Mouse (Mus musculus): Measurements from ENCODE around the gene Mettl26.

Mettl26 gene

DNA sequence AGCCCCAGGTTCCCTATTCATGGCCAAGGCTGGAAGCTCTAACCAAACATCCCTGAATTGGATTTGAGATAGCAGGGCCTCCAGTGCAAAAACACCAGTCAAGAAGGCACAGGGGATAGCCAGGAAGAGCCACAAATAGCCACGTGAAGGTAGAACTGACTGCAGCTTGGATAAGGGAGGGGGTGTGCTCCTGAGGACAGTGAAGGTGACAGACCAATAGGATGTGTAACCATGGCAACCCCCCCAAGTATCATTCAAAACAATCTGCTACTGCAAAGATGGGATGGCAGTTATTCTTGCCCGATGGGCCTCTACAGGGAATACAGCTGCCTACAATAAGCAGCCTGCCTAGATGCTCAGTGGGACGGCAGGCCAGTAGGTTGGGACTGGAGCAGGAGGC lies 37.3 kb upstream of the Mettl26 start:
- no peak for DNase-seq (ENCODE audit: low spot score)

DNA sequence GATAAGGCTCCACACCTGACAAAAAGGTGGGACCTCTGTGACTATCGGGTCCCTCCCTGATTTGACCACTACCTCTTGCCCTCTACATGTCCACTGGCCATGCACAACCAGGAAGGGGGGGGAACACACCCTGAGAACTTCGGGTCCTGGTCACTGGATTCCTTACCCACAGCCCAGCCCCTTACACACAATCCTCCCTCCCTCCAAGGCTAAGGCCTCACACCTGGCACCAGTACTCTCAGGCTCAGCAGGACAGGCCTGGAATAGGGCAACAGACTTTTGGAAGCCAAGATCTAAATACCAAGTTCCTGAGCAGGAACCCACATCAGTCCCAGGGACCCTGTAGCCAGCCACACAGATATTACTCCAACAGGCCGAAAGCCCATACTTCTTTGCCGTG lies 36.0 kb upstream of the Mettl26 start:
- no peak for DNase-seq (ENCODE audit: low spot score)

DNA sequence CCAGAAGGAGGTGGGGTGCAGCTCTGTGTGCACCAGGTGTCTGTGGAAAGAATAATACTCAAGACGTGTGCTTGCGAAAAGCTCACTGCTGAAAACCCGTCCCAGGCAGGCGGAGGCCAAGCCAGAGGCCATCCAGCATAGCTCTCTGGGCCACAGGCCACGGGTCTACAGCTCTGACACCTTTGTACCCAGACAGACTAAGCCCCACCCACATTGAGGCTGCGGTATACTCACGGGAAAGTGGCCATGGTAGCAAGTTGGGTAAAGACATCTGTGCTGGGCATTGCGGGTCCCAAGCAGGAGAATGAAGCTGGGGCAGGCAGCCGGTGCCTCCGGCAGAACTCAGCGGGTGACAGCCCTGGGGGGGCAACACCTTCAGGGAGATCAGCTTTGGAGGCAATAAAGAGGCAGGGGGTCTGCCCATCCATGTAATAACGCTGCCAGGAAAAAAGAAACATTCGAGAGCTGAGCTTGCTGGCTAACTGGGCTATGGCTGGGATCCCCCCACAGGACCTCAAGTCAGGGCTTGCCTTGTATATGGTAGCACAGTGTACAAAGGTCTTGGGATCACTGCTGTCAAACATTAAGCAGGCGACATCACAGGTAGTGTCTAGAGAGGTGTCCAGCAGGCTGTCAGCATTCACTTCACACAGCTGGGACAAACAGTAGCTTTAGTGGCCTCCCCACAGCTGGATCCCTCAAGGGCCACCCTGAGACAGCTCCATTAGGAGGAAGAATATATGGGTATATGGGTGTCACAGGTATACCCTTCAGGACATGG lies 35.2 kb upstream of the Mettl26 start:
- DNase-seq (ENCODE audit: low spot score) = no peak

DNA sequence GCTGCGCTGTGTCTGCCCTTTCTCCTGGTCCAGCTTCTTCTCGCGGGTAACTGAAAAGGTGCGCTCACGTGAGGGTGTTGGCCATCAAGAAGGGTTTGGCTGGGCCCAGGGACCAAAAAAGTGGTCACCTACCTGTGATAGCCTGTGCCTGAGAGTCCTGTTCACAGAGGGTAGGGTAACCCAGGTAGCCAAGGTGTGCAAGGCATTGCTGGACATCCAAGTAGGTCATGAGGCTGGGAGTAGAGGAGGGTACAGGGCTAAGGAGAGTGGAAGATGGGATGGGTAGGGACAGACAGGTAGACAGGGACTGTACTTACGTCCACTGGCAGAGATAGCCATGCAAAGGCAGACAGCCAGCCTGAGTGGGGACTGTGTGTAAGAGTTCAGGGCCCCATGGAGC lies 34.4 kb upstream of the Mettl26 start:
- no peak for DNase-seq (ENCODE audit: low spot score)

DNA sequence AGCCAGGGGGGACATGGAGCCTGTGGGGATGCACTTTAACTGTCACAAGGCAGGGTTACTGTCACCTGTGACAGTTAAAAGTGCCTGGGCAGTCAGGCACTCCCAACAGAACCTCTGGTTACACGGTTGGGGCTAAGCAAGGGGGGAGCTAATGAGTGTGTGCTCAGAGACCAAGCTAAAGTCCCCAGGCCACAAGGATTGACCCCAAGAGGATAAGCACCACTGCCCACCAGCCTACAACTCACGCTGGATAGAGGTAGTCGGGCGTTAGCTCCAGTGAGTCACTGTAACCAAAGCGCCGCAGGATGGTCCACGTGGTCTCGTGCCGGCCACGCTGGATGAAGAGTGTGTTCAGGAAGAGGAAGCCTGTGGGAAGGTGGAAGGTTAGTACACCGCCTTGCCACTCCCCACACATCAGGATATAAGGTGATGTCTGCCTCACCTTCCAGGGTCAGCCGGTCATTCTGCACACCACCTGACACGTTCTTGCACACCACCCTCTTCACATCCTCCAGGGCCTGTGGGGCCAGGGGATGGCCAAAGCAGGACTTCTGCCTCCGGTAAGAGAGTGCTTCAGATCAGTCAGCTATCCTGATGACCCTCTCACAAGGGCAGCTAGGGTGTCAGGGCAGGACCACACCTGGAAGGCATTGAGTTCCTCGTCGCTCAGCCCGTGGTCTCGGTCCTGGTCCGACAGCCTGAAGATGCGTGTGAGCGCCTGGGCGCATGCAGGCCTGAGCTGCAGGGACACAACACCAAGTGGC lies 33.6 kb upstream of the Mettl26 start, which contains the start of gene Gm20683:
TSS of gene Gm20683 (minus strand) at position 647 of the 764 bp plus-strand sequence.
- no peak for DNase-seq (ENCODE audit: low spot score)

DNA sequence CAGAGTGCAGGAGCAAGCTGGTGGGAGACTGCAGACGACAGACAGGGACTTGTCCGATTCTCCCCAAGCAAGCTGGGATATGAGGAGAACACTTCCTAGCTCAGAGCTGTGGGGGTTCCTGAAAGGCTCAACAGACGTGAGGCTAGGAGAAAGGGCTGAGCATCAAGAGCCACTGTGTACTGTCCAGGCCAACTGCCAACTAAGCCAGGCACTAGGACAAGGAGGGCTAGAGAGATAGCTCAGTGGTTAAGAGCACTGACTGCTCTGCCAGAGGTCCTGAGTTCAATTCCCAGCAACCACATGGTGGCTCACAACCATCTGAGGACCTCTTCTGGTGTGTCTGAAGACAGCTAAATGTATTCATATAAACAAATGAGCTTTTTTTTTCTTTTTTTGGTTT lies 32.4 kb upstream of the Mettl26 start:
- no peak for DNase-seq (ENCODE audit: low spot score)

DNA sequence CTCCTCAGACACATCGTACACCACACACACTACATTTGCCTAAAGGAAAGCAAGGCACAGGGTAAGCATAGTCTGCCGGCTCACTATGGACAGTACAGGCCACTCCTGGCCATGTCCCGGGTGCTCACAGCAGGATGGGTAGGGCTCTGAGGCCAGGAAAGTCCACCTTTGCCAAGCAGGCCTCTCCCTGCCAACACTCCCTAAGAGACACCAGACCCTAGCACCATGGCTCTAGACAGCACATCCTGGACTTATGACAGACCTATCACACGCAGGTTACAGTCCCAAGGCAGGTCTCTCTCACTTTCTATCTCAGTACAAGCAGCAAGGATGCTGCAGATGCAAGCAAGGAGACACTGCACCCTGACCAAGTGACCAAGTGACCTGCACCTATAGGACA lies 31.8 kb upstream of the Mettl26 start:
- no peak for DNase-seq (ENCODE audit: low spot score)

DNA sequence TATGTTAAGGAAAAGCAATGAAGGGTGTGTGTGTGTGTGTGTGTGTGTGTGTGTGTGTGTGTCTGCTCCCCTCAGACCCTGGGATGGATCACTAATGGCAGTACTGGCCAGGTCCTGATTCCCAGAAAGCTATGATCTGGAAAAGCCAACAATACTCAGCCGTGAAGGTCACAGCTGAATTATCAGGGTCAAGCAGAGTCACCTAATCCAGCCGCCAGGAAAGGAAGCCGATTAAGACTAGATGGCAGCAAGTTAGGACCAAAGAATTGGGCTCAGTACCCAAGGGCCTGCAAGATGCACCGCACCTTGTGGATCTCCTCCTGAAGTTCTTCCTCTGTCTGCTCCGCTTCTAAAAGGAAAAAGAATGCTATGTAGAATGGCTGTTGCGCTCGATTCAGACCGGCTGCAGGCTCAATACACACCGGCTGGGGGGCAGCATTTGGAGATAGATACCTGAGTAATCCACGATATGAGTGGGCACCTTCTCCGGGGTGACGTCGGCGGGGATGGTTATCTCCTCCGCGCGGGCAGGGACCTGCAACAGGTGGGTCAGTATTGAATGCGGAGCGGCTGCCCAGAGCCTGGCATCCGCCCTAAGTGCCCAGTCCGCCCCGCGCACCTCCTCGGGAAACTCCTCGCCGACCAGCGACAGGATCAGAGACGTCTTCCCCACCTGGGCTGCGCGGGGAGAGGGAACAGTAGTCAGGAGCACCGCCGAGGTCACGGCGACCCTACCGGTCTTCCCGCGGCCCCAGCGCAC lies 31.1 kb upstream of the Mettl26 start:
- no peak for DNase-seq (ENCODE audit: low spot score)

DNA sequence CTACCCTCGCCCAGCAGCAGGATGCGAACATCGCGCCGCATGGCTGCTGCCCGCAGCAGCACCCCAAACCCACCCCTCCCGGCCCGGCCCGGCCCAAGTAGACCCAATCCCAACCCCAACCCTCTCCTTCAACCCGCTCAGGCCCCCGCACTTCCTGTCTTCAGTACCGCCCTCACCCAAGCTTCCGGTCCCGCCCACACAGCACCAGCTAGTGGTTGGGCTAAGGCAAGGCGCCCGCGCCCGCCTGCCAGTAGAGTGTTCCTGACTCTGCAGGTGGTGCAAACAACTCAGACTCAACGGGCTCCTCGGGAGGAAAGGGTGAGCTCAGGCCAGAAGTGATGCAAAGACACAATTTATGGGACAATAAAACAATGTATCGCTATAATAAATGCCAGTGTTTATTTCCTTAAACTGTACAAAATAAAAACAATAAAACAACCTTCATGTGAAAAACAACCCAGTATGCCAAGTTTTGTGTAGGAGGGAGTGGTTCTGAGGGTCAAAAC lies 30.4 kb upstream of the Mettl26 start, which contains the start of gene Rhot2:
TSS of gene Rhot2 (minus strand) at position 456 of the 506 bp plus-strand sequence.
- DNase-seq (ENCODE audit: low spot score) = peak; percentile 86

DNA sequence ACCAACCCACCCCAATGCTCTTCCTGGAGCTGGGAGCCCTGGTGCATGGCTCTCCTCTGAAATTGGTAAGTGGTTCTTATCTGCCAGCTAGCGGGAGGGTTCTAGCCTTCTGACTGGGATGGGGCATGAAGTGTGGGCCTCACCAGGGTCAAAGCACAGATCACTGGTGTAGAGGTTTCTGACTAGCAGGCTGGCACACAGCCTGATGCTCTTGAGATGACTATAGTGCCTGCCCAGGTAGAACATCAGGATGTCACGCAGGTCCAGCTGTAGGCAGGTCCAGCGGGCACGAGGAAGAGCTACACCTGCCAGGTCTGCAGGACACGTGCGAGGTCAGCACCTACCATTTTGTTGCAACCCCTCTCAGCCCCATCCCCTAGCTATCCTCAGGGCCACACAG lies 14.6 kb upstream of the Mettl26 start:
- no peak for DNase-seq (ENCODE audit: low spot score)

DNA sequence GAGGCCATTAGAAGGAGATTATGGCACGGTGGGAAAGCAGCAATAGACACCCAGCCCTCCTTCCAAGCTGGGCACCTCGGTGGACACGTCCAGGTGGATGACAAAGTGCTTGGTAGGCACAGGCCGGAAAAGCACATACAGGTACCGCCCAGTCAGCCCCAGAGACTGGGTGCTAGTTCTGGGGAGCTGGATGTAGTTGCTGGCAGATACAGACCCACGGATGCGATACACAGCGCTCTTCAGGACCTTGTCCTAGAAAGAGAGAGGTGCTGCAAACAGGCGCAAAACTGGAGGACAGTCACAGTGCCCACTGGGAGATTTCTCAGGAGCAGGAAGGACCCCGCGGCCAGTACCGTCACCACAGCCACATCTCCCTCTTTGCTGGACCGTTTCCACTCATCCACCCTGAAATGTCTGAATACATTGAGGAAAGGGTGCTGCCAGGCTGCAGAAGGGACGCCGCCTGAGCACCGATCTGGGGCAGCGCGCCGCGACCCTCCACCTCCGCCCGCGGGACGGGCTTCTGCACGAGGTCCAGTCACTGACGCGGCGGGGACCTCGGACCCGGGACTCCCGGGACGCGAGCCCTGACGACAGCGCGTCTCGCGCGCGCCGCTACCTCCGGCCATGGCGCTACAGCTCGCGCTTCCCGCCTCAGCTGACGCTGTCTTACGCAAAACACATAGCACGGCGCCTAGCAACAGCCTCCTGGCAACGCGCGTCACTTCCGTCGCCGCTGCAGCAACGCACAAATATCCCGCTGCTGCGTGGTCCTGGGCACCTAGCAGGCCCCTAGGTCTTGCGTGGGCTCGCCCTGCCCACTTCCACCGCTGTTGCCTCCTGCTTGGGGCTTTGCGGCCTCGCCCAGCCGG lies 13.8 kb upstream of the Mettl26 start, which contains the start of gene Wdr90:
TSS of gene Wdr90 (minus strand) at position 670 of the 872 bp plus-strand sequence.
- DNase-seq (ENCODE audit: low spot score) = peak; percentile 82

DNA sequence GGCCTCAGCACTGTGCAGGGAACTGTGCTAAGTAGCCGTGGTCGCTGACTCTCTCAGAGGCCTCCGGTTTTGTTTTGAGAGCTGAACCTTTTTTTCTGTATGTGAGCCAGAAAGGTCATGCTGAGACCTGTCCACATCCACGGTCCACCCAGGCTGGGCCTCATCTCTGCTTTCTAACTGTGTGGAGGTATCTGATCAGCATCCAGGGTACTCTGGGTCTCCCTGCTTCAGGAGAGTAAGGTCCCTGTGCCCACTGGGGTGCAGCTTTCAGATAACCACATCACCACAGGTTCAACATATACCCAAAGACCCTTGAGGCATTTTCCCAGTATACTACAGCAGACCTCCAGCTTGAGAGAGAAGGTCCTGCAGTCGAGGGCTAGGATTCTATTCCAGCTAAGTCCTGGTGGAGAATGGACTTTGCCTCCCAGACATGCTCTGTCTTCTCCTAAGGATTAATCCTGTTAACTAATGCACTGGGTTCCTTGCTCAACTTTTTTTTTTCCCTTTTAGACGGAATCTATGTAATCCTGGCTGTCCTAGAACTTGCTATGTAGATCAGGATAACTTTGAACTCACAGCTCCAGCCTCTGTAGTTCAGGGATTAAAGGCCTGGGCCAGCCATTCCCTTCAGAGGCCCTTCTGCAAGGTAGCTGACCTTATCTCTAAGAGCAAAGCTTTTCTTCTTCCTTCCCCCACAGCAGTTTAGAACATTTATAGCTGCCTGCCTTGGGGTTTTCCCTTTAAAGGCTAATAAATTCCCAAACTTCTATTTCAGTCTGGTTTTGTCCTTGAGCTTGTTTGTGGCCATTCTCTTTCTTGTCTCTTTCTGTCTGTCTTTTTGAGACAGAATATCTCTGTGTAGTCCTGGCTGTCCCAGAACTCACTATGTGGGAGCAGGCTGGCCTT lies 12.9 kb upstream of the Mettl26 start:
- DNase-seq (ENCODE audit: low spot score) = no peak

DNA sequence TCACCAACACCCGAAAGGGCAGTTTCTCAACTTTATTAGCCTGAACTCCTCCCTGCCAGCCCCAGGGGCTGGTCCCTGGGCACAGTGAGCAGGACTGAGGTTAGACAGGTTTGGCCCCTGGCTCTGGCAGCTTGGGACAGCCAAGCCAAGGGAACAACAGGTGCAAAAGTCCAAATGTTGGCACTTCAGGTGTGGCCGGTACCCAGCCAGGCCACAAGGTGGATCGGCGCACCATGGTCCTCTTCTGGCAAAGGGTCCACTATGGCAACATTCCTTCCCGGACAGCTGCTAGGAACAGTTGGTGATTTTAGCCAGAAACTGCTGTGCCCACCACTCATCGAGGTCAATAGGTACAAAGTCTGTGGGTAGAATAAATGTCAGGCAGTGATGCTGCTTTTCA lies 11.2 kb upstream of the Mettl26 start:
- no peak for DNase-seq (ENCODE audit: low spot score)

DNA sequence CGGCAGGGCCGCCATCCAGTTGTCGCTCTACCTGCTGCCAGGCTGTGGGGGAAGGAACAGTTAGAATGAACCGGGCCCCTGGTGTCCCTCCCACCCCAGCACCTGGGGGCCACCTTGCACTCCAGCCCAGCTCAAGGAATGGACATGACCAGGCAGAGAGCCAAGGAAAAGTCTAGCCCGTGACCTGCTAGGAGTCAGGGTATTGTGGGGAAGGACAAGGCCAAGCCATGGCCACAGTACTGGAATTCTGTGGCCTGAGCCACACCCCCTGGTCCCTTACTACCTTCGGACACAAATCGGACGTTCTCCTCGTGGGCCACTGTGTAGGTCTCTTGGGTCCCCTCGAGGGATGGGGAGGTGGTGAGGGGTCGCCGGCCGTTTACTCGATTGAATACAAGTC lies 10.6 kb upstream of the Mettl26 start:
- no peak for DNase-seq (ENCODE audit: low spot score)

DNA sequence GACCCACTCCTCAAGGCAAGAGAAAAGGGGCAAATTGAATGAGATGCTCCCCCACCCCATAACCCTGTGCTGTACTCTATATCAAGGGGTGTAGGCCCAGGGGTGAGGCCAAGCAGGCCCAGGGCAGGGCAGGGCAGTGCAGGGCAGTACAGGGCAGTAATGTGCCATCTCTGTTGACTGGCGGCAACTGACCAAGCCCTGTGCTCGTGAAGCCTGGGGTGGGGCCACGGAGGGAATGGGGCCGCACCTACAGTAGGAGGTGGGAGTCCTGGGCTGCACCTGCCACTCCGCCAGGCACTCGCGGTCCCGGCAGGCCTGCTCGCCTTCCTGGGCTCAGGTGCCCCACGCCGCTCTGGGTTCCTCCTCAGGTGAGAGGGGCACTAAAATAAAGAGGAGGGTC lies 9.6 kb upstream of the Mettl26 start:
- no peak for DNase-seq (ENCODE audit: low spot score)

DNA sequence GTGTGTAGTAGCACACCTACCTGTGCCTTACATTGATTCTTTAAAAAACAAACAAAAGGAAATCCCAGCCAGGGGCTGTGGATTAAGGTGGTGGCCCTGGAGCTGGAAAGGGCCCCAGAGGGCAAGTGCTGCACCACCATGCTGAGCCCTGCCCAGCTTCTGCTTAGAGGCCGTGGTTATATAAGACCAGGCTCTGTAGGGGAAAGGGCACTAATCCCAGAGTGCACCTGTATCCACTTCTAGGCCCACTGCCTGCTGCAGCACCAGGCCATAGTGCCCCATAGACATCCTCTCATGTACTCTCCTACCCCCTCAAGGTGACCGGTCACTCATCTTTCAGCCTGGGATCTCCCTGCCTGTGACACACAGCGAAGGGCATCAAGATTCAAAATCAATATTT lies 8.7 kb upstream of the Mettl26 start:
- DNase-seq (ENCODE audit: low spot score) = no peak

DNA sequence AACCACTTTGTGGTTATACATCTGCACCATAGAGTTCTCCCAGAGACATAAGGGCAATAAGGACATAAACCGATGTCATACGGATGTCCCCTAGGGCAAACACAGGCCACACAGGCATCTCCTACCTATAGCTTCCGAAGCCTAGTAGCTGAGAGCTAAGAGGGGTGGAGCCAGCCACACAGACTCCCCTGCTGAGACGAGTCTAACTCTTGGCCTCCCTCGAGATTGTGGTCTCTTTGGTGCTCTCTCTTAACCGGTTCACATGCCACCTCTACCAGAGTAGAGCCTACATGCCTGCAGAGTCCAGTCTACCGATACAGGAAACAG lies 7.4 kb upstream of the Mettl26 start:
- DNase-seq (ENCODE audit: low spot score) = no peak

DNA sequence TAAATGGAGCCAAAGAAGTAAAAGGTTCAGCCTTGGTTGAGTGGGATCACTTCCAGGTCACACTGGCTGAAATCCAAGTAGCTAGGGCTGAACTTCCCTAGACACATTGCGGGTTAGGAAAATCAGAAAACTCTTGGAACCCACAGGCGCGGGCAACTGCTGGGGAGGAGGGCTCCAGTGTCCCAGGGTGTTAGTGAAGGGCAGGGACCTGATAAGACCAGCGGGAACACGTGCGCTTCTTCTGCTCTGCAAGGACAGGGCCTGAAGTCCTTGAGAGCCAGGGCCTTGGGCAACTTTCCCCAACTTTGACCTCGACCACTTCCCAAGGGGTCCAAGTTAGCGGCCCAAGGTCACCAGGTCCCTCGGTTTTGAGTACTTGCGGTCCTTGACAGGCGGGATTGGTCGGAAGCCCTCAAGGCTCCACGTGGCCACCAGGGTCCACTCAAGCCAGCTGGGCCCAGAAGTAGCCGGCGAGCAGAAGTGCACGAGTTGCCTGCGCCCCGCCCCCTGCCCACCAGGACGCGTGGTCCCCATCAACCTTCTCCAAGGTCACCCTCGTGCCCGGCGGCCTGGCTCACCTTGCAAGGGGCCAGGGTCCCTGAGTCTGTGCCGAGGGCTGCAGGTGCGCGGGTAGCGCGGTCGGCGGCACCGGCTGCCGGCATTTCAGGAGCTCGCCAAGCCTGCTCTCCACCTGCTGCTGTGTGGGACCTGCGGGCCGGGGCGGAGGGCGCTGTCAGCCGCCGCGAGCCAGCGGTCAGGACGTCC lies 6.9 kb upstream of the Mettl26 start:
- peak; percentile 41 for DNase-seq (ENCODE audit: low spot score)

DNA sequence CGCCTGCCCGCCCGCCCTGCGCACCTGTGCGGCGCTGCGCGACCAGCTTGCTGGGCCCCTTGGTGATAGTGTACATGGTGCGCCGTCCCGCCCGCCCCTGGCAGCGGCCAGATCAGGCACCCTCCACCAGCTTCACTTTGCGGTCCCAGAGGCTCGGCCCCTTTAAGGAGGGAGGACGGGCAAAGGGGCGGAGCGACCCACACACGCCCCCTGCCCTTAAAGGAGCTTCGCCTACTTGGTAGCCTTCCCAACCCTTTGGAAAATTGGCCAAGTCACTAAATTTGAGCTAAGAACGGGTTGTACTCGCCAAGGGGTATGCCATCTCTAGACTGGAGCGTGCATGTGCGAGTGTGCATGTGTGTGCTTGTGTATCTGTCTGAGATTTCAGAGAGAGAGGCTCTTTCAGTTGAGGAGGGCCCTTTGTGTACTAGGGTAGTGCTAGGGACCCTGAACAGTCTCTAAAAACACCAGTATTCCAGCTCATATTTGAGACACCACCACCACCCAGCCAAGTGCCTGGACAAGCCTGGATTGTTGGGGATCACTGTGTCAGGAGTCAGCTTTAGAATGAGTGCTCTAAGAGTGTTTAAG lies 6.2 kb upstream of the Mettl26 start, which contains the start of gene Mcrip2:
TSS of gene Mcrip2 (minus strand) at position 164 of the 591 bp plus-strand sequence.
- DNase-seq (ENCODE audit: low spot score) = peak; percentile 56

Data from ovary, postnatal 10 days (tissue).